7 mouse cellular contexts compared by ENCODE assay signal in genomic region chr17:26933885-26934827, GRCm38 (mm10). TPM values are rescaled to one million over a fixed set of nuclear protein-coding genes. Genes with fewer than 3 reads are reported as not detected.
DNase-seq lines count a peak whose midpoint lies in the region; ATAC-seq and TF ChIP-seq lines count a peak whose summit lies in the region.

No protein-coding gene starts in this region.

- no peak overlapping the region for H3K27ac ChIP-seq in lung, postnatal 0 days (ENCODE audit: low read length)
- H3K27ac ChIP-seq in forebrain, embryonic 15.5 days (replicated peaks): peak overlapping the region; percentile 87; the same call in 1 of the 2 replicates
- H3K27ac ChIP-seq in limb, embryonic 12.5 days: peak overlapping the region; percentile 78; the same call in 1 of the 2 replicates
- no peak overlapping the region for H3K27ac ChIP-seq in olfactory bulb, adult 2 months (ENCODE audit: insufficient read depth, low read depth, low read length)

- peak overlapping the region; percentile 85; the same call in 1 of the 2 replicates for H3K4me3 ChIP-seq in lung, postnatal 0 days (ENCODE audit: low read depth, low read length)
- peak overlapping the region; percentile 65 for H3K4me3 ChIP-seq in forebrain, embryonic 15.5 days
- H3K4me3 ChIP-seq in limb, embryonic 12.5 days (replicated peaks): peak overlapping the region; percentile 69
- H3K4me3 ChIP-seq in olfactory bulb, adult 2 months (ENCODE audit: insufficient read depth, low read depth, low read length): peak overlapping the region; percentile 68

- peak overlapping the region; percentile 96 for H3K4me2 ChIP-seq in lung, postnatal 0 days (replicated peaks; ENCODE audit: low read depth, low read length)
- peak overlapping the region; percentile 70 for H3K4me2 ChIP-seq in forebrain, embryonic 15.5 days (replicated peaks)
- H3K4me2 ChIP-seq in limb, embryonic 12.5 days: peak overlapping the region; percentile 89

- no peaks in the 10 kb centered on the region for H3K36me3 ChIP-seq in lung, postnatal 0 days (ENCODE audit: insufficient read depth, low read length)
- peaks cover 21% of the 10 kb centered on the region for H3K36me3 ChIP-seq in forebrain, embryonic 15.5 days
- peaks cover 54% of the 10 kb centered on the region for H3K36me3 ChIP-seq in limb, embryonic 12.5 days

- no peak for TF ChIP-seq CTCF in lung, postnatal 0 days (IDR thresholded peaks at IDR 0.05)
- no peak for TF ChIP-seq CTCF in olfactory bulb, adult 2 months (IDR thresholded peaks at IDR 0.05; ENCODE audit: insufficient read depth, low read depth, low read length)

- H3K27me3 ChIP-seq in lung, postnatal 0 days (replicated peaks; ENCODE audit: insufficient read depth, low read length): no peaks in the 10 kb centered on the region
- H3K27me3 ChIP-seq in forebrain, embryonic 15.5 days: no peaks in the 10 kb centered on the region
- H3K27me3 ChIP-seq in limb, embryonic 12.5 days: no peaks in the 10 kb centered on the region

- TF ChIP-seq POLR2A in olfactory bulb, adult 2 months (IDR thresholded peaks at IDR 0.05; ENCODE audit: insufficient read depth, low read depth, low read length): no peak

- no peak overlapping the region; the same call in 1 of the 2 replicates for H3K9ac ChIP-seq in lung, postnatal 0 days (replicated peaks; ENCODE audit: low read depth)
- peak overlapping the region; percentile 74 for H3K9ac ChIP-seq in forebrain, embryonic 15.5 days (replicated peaks)
- peak overlapping the region; percentile 76 for H3K9ac ChIP-seq in limb, embryonic 12.5 days (replicated peaks)

- no peak for TF ChIP-seq EP300 in lung, postnatal 0 days (IDR thresholded peaks at IDR 0.05)

- 80% methylated on average over 16 of the region's 16 CpGs for WGBS in lung, postnatal 0 days
- 85% methylated on average over 16 of the region's 16 CpGs for WGBS in forebrain, embryonic 15.5 days
- WGBS in limb, embryonic 12.5 days: 79% methylated on average over 16 of the region's 16 CpGs
- 79% methylated on average over 16 of the region's 16 CpGs for WGBS in olfactory bulb, adult 2 months

- peaks cover 21% of the 10 kb centered on the region for H3K4me1 ChIP-seq in lung, postnatal 0 days (ENCODE audit: insufficient read depth, low read depth, low read length)
- H3K4me1 ChIP-seq in forebrain, embryonic 15.5 days: peaks cover 35% of the 10 kb centered on the region
- H3K4me1 ChIP-seq in limb, embryonic 12.5 days (replicated peaks): peaks cover 28% of the 10 kb centered on the region
- H3K4me1 ChIP-seq in olfactory bulb, adult 2 months (ENCODE audit: control insufficient read depth, insufficient read depth, low read length): peaks cover 26% of the 10 kb centered on the region

- no peak for DNase-seq in lung, postnatal 0 days (ENCODE audit: low spot score)
- DNase-seq in lung, postnatal 10 days: no peak
- DNase-seq in cerebellum, postnatal 14 days: no peak
- no peak for DNase-seq in right cerebral cortex, postnatal 4 days

- ATAC-seq in lung, postnatal 0 days: no peak
- ATAC-seq in forebrain, embryonic 15.5 days (replicated peaks): no peak
- no peak for ATAC-seq in limb, embryonic 12.5 days (ENCODE audit: insufficient number of reproducible peaks, insufficient read depth, low FRiP score, low TSS enrichment, low read depth)

- no peaks in the 10 kb centered on the region for H3K9me3 ChIP-seq in lung, postnatal 0 days (ENCODE audit: low read length)
- no peaks in the 10 kb centered on the region for H3K9me3 ChIP-seq in forebrain, embryonic 15.5 days
- H3K9me3 ChIP-seq in limb, embryonic 12.5 days: no peaks in the 10 kb centered on the region

RNA-seq across cellular contexts. Expression of gene Phf1, which starts 1.3 kb away (rescaled TPM):
- polyA plus RNA-seq in lung, postnatal 0 days (2015; fragmentation: Nextera tagmentation; extraction: Ambion mirVana): 15.2 and 16.2 TPM in 2 replicates
- 17.2 and 18.3 TPM in 2 replicates for polyA plus RNA-seq in forebrain, embryonic 15.5 days (2015; fragmentation: Nextera tagmentation; extraction: Ambion mirVana)
- 10.7 and 12.5 TPM in 2 replicates for polyA plus RNA-seq in limb, embryonic 12.5 days (2016; fragmentation: Nextera tagmentation; extraction: Ambion mirVana)
- not detected in 2 replicates for polyA plus RNA-seq in olfactory bulb, adult 2 months (2012; ENCODE audit: insufficient read depth, insufficient read length, low replicate concordance, missing spikeins)

RNA-seq across cellular contexts. Expression of gene Cuta, which starts 5.2 kb away (rescaled TPM):
- polyA plus RNA-seq in lung, postnatal 0 days (2015; fragmentation: Nextera tagmentation; extraction: Ambion mirVana): 179 and 180 TPM in 2 replicates
- polyA plus RNA-seq in forebrain, embryonic 15.5 days (2015; fragmentation: Nextera tagmentation; extraction: Ambion mirVana): 144 and 150 TPM in 2 replicates
- 173 and 188 TPM in 2 replicates for polyA plus RNA-seq in limb, embryonic 12.5 days (2016; fragmentation: Nextera tagmentation; extraction: Ambion mirVana)
- polyA plus RNA-seq in olfactory bulb, adult 2 months (2012; ENCODE audit: insufficient read depth, insufficient read length, low replicate concordance, missing spikeins): not detected in 2 replicates

RNA-seq across cellular contexts. Expression of gene Syngap1, which starts 6.9 kb away (rescaled TPM):
- 1.0 and 1.4 TPM in 2 replicates for polyA plus RNA-seq in lung, postnatal 0 days (2015; fragmentation: Nextera tagmentation; extraction: Ambion mirVana)
- 6.5 and 7.3 TPM in 2 replicates for polyA plus RNA-seq in forebrain, embryonic 15.5 days (2015; fragmentation: Nextera tagmentation; extraction: Ambion mirVana)
- 3.4 and 4.0 TPM in 2 replicates for polyA plus RNA-seq in limb, embryonic 12.5 days (2016; fragmentation: Nextera tagmentation; extraction: Ambion mirVana)
- polyA plus RNA-seq in olfactory bulb, adult 2 months (2012; ENCODE audit: insufficient read depth, insufficient read length, low replicate concordance, missing spikeins): 50.4 and 503 TPM in 2 replicates

RNA-seq across cellular contexts. Expression of gene Kifc5b, which starts 17.3 kb away (rescaled TPM):
- 0.35 and 0.44 TPM in 2 replicates for polyA plus RNA-seq in lung, postnatal 0 days (2015; fragmentation: Nextera tagmentation; extraction: Ambion mirVana)
- polyA plus RNA-seq in forebrain, embryonic 15.5 days (2015; fragmentation: Nextera tagmentation; extraction: Ambion mirVana): 4.3 and 5.5 TPM in 2 replicates
- 9.5 and 10.5 TPM in 2 replicates for polyA plus RNA-seq in limb, embryonic 12.5 days (2016; fragmentation: Nextera tagmentation; extraction: Ambion mirVana)
- polyA plus RNA-seq in olfactory bulb, adult 2 months (2012; ENCODE audit: insufficient read depth, insufficient read length, low replicate concordance, missing spikeins): not detected in 2 replicates

RNA-seq across cellular contexts. Expression of gene Zbtb9, which starts 38.8 kb away (rescaled TPM):
- polyA plus RNA-seq in lung, postnatal 0 days (2015; fragmentation: Nextera tagmentation; extraction: Ambion mirVana): 9.3 and 9.9 TPM in 2 replicates
- polyA plus RNA-seq in forebrain, embryonic 15.5 days (2015; fragmentation: Nextera tagmentation; extraction: Ambion mirVana): 15.8 and 17.2 TPM in 2 replicates
- 15.8 and 17.8 TPM in 2 replicates for polyA plus RNA-seq in limb, embryonic 12.5 days (2016; fragmentation: Nextera tagmentation; extraction: Ambion mirVana)
- polyA plus RNA-seq in olfactory bulb, adult 2 months (2012; ENCODE audit: insufficient read depth, insufficient read length, low replicate concordance, missing spikeins): 109 TPM in 1 of 2 replicates, not detected in the other

Comparison
In these comparisons a context has a peak if more than half of its experiments do, and no peak if none do; other contexts are left out.
1. H3K27ac ChIP-seq: peak in forebrain, embryonic 15.5 days (single experiment) and limb, embryonic 12.5 days (single experiment); none in lung, postnatal 0 days (single experiment) and olfactory bulb, adult 2 months (single experiment).
2. RNA of gene Phf1, which starts 1.3 kb away (polyA plus RNA-seq): 17.2 to 18.3 TPM in forebrain, embryonic 15.5 days, 15.2 to 16.2 TPM in lung, postnatal 0 days and 10.7 to 12.5 TPM in limb, embryonic 12.5 days; not detected in olfactory bulb, adult 2 months; every median in the first group is over 10 times any median in the second.
3. RNA of gene Cuta, which starts 5.2 kb away (polyA plus RNA-seq): 173 to 188 TPM in limb, embryonic 12.5 days, 179 to 180 TPM in lung, postnatal 0 days and 144 to 150 TPM in forebrain, embryonic 15.5 days; not detected in olfactory bulb, adult 2 months; every median in the first group is over 100 times any median in the second.
4. Peak in every context shown above with its lines, with median percentiles within 50 percentile points of each other: H3K4me2 ChIP-seq and H3K4me3 ChIP-seq.